Mouse (Mus musculus): ENCODE measurements at regions not wholly inside any gene's neighbourhood (a gene's known extent, or its start where the extent isn't known, plus 50 kb on each side); places are given as distances from the start of the nearest gene placed in this dataset.
A peak's percentile ranks its signal among the peaks of the same experiment; 100 is the strongest.

DNA sequence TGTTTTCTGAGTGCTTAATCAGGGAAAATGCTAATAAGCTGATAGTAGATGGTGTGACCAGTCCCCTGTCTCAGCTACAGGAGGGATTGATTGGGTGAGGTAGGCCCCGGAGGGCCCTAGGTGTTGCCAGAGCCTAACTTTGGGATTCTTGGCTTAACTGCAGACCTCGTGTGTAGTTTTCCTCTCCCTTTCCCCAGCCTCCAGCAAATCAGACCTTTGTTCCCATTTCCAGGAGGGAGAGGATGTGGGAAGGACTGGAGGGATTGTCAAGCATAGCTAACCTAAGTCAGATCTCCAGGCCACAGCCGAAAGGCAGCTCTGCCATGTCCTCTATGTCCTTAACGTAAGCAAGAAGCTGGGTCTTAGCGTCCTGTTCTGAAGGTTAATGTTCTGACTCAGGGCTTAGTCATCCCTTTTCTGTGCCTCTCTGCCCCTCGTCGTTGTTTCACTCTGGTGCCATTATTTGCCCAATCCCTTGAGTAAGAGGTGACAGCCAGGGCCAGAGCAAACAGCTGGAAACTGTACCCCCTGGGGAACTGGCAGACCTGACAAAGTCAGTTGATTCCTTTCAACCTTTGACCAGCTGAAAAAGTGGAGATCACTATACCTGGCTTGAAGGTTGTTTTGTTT is 83.2 kb upstream of the Sipa1l1 start:
- no peak for TF ChIP-seq POLR2A (IDR thresholded peaks at IDR 0.05; ENCODE audit: borderline replicate concordance, extremely low read depth, insufficient read depth, insufficient read length, poor library complexity, severe bottlenecking)
- TF ChIP-seq CTCF (IDR thresholded peaks at IDR 0.05; ENCODE audit: borderline replicate concordance, extremely low read depth, insufficient read depth, insufficient read length), result no peak
- no peak for DNase-seq (ENCODE audit: low read depth)

DNA sequence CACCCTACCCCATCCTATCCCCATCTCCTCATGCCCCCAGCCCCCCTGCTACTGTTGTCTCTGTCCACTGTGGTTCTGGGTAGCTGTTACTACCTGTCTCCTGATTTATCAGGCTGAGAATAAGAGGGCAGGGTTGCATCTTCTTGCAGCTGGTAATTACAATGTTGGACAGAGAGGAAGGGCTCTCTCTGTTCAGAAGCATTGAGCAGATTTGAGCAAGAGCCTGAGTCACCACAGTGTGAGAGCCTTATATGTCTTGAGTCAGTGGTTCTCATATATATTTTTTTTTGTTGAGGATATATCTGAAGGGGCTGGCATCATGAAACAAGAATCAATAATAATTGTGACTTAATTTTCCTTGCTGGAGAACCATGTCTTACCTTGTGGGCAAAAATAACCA is 82.7 kb upstream of the Sipa1l1 start:
- no peak for DNase-seq (ENCODE audit: low read depth)
- TF ChIP-seq CTCF (IDR thresholded peaks at IDR 0.05; ENCODE audit: borderline replicate concordance, extremely low read depth, insufficient read depth, insufficient read length), result no peak
- no peak for TF ChIP-seq POLR2A (IDR thresholded peaks at IDR 0.05; ENCODE audit: borderline replicate concordance, extremely low read depth, insufficient read depth, insufficient read length, poor library complexity, severe bottlenecking)

DNA sequence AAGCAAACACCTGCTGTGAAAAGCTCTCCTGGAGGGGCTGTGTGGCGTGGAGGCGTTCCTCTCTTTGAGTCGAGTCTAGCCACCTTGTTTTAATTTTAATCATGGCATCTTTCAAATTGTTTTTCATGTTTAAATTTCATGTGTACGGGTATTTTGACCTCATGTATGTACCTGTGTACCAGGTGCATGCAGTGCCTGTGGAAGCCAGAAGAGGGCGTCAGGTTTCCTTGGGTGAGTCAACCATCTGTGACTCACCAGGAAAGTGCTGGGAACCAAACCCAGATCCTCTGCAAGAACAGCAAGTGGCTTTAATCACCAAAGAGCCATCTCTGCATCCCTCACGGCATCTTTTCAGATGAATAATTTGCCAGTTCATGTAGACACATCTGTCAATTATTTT is 79.8 kb upstream of the Sipa1l1 start:
- TF ChIP-seq POLR2A (IDR thresholded peaks at IDR 0.05; ENCODE audit: borderline replicate concordance, extremely low read depth, insufficient read depth, insufficient read length, poor library complexity, severe bottlenecking) (no peak), CTCF (IDR thresholded peaks at IDR 0.05; ENCODE audit: borderline replicate concordance, extremely low read depth, insufficient read depth, insufficient read length) (no peak)
- DNase-seq (ENCODE audit: low read depth), result no peak

DNA sequence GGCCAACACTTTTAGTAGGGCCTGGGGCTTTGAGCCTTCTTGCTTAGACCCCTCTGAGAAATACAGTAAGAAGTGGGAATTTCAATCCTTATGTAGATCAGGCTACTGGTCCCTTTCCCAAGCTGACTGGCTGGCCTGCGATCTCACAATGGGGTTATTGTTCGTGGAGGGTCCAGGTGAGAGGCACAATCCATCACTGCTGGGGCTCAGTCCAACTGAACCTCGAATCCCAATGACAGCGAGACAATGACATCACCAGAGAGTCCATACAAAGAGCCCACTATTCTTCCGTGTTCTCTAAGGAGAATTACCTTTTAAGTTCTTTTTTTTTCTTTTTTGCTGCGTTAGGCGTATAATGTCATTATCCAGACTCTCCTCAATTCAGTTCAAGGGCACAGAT is 75.8 kb upstream of the Sipa1l1 start:
- DNase-seq (ENCODE audit: low read depth), result peak; percentile 66
- TF ChIP-seq POLR2A (IDR thresholded peaks at IDR 0.05; ENCODE audit: borderline replicate concordance, extremely low read depth, insufficient read depth, insufficient read length, poor library complexity, severe bottlenecking), result no peak
- no peak for TF ChIP-seq CTCF (IDR thresholded peaks at IDR 0.05; ENCODE audit: borderline replicate concordance, extremely low read depth, insufficient read depth, insufficient read length)

DNA sequence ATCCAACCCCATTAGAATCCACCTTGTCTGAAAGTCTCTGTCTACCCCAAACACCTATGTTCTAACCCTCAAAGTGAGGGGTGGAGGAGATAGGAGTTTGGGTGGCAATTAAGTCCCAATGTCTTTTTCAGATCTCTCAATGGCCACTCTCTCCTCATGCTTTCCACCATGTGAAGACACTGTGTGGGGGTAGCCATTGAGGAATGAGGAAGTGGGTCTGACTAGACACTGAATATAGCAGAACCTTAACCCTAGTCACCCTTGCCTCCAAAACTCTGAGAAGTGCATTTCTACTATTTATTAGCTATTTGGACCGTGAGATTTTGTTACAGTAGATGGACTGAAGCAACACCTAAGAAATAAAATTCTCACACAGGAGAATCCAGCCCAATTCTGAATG is 73.7 kb upstream of the Sipa1l1 start:
- no peak for TF ChIP-seq CTCF (IDR thresholded peaks at IDR 0.05; ENCODE audit: borderline replicate concordance, extremely low read depth, insufficient read depth, insufficient read length)
- TF ChIP-seq POLR2A (IDR thresholded peaks at IDR 0.05; ENCODE audit: borderline replicate concordance, extremely low read depth, insufficient read depth, insufficient read length, poor library complexity, severe bottlenecking), result no peak
- DNase-seq (ENCODE audit: low read depth), result no peak

DNA sequence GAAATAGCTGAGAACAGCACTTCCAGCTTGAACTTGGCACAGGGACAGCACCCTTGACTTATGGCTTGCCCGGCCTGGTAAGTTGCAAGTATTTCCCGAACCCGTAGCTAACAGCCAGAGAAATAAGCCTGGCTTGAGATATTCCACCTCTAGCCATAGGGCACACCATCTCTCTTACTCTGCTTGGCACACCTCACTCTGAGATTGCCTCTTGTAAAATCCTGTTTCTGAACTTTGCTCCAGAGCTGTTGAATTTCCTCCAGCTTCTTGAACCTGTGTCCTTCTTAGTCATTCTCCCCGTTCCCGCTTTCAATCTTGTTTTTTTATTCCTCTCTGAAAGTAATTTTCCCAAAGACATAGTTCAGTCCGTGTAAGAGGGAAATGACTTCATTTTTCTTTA is 72.0 kb upstream of the Sipa1l1 start:
- no peak for DNase-seq (ENCODE audit: low read depth)
- TF ChIP-seq POLR2A (IDR thresholded peaks at IDR 0.05; ENCODE audit: borderline replicate concordance, extremely low read depth, insufficient read depth, insufficient read length, poor library complexity, severe bottlenecking) (no peak), CTCF (IDR thresholded peaks at IDR 0.05; ENCODE audit: borderline replicate concordance, extremely low read depth, insufficient read depth, insufficient read length) (no peak)

DNA sequence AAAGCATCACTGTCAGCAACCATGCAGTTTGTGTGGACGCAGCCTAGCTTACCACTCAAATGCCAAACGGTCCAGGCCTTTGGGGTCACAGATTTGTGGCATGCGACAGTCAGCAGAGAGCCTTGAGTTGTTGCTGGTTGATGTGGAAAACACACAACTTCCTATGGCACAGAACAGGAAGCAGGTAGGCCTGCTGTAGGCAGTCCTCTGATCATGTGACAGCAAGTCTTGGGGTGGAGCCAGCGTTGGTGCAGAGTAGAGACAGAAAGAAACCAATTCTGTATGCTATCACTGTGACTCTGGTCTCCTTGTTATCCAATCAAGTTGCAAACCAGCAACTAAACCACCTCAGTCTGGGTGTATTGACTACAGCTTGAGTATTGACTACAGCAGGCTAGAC is 71.5 kb upstream of the Sipa1l1 start:
- TF ChIP-seq POLR2A (IDR thresholded peaks at IDR 0.05; ENCODE audit: borderline replicate concordance, extremely low read depth, insufficient read depth, insufficient read length, poor library complexity, severe bottlenecking) (no peak), CTCF (IDR thresholded peaks at IDR 0.05; ENCODE audit: borderline replicate concordance, extremely low read depth, insufficient read depth, insufficient read length) (no peak)
- no peak for DNase-seq (ENCODE audit: low read depth)

DNA sequence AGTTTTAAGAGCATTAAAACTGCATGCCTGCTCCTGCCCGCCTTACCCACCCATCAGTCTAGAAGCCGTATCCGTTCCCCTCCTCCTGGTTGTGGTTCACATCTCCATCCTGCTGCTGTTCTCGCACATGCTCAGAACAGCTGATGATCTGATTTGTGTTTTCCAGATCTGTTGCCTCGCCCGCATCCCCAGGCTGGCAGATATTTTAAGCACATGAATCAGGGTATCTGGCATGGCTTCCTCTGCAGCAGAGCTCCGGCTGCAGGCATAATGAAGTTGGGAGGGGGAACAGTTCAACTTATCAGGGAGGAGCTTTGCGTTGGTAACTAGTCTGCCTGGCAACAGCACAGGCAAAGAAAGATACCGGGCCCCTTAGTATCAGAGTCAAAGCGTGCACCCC is 64.9 kb upstream of the Sipa1l1 start:
- DNase-seq (ENCODE audit: low read depth), result peak; percentile 81
- no peak for TF ChIP-seq POLR2A (IDR thresholded peaks at IDR 0.05; ENCODE audit: borderline replicate concordance, extremely low read depth, insufficient read depth, insufficient read length, poor library complexity, severe bottlenecking)
- no peak for TF ChIP-seq CTCF (IDR thresholded peaks at IDR 0.05; ENCODE audit: borderline replicate concordance, extremely low read depth, insufficient read depth, insufficient read length)

DNA sequence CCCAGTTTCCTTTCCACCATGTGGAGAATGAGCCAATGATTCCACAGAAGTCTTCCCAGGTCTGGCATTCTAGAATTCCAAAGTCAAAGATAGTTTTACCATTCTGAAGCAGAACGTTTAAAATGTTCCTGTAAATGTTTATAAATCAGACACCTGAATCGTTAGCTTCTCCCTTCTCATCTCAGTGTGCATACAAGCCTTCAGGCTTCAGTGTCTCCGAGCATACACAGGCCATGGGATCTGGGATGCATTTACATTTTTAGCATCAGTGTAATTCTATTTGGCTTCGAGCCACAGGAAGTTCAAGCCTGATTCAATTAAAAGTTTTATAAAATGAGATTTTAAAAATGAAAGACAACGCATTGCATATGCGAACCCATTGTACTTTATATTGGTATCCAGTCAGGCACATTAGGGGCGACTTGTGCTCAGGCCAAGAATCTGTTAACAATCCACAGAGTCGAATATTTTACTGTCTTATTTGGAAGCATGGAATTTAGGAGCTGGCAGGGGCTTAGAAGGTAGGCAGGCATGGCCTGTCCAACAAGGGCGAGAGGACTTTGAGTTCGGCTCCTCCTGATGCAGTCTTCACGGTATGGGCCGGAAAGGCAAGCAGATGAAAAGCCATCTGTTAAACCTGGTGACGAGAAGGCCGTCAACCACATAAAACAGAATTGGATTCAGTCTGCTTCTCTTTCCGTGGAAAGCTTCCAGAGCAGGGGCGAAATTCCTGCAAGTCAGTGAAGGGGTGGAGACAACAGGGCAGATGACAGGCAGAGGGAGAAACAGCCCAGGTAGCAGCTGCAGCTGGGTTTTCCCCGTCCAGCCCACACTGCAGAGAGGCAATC is 63.7 kb upstream of the Sipa1l1 start:
- TF ChIP-seq POLR2A (IDR thresholded peaks at IDR 0.05; ENCODE audit: borderline replicate concordance, extremely low read depth, insufficient read depth, insufficient read length, poor library complexity, severe bottlenecking), result no peak
- no peak for TF ChIP-seq CTCF (IDR thresholded peaks at IDR 0.05; ENCODE audit: borderline replicate concordance, extremely low read depth, insufficient read depth, insufficient read length)
- peak; percentile 53 for DNase-seq (ENCODE audit: low read depth)

DNA sequence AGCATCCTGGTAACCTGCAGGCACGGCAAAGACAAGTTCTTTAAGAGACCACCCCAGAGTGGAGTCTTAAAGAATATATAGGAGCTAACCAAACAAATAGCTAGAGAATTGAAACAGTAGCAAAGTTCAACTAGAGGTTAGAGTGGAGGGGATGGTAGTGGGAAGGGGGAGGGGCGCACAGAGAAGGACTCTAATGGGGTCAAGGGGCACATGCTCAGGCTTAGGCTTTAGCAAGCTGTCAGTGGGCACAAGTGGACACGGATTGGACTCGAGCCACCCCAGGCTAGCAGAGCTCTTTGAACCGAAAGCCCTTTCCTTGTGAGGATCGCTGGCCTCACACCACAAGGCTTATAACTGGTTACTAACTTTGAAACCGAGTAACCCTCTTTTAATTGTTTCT is 53.4 kb upstream of the Sipa1l1 start:
- no peak for DNase-seq (ENCODE audit: low read depth)
- no peak for TF ChIP-seq CTCF (IDR thresholded peaks at IDR 0.05; ENCODE audit: borderline replicate concordance, extremely low read depth, insufficient read depth, insufficient read length)
- TF ChIP-seq POLR2A (IDR thresholded peaks at IDR 0.05; ENCODE audit: borderline replicate concordance, extremely low read depth, insufficient read depth, insufficient read length, poor library complexity, severe bottlenecking), result no peak
